Mouse (Mus musculus) forebrain, embryonic 13.5 days (tissue): ENCODE results near the gene Alkbh4. TPM values are rescaled to one million over a fixed set of nuclear protein-coding genes. Genes with fewer than 3 reads are reported as not detected.

Experiments used
- microRNA-seq: library from miRNA; unstranded; fragments of <30 nt; microRNA quantifications from one replicate; pipeline ENCODE4, GENCODE M21; 2016
- polyA plus RNA-seq: library from polyadenylated mRNA; unstranded; fragments of >200 nt; fragmentation: Nextera tagmentation; extraction: Ambion mirVana; gene quantifications from 2 replicates; pipeline ENCODE4 v1.2.1, GENCODE M21; 2015

Gene Alkbh4
- polyA plus RNA-seq, 1 experiment from 2014 or later, result 18.4 TPM

Small RNAs within 50 kb of the gene (microRNA-seq; reads per million reads assigned to microRNA genes)
- gene Mir7035, result not detected

Other genes starting within 250 kb of the Alkbh4 start
- 3.9 and 4.3 TPM in 2 replicates for gene Hspb1, start 248.2 kb upstream of the Alkbh4 start, polyA plus RNA-seq
- 424 and 485 TPM in 2 replicates for gene Ywhag, start 201.5 kb upstream of the Alkbh4 start, polyA plus RNA-seq
- gene Ssc4d, start 161.6 kb upstream of the Alkbh4 start, polyA plus RNA-seq, result 0.48 TPM in 2 replicates
- not detected in 2 replicates for gene Zp3, start 156.0 kb upstream of the Alkbh4 start, polyA plus RNA-seq
- gene Dtx2, start 141.3 kb upstream of the Alkbh4 start, polyA plus RNA-seq, result 25.5 and 27.2 TPM in 2 replicates
- not detected in 2 replicates for gene Upk3b, start 97.7 kb upstream of the Alkbh4 start, polyA plus RNA-seq
- gene Upk3bl, start 81.7 kb upstream of the Alkbh4 start, polyA plus RNA-seq, result not detected in 2 replicates
- 5.1 and 7.8 TPM in 2 replicates for gene Rasa4, start 52.2 kb upstream of the Alkbh4 start, polyA plus RNA-seq
- 282 and 287 TPM in 2 replicates for gene Polr2j, start 19.5 kb upstream of the Alkbh4 start, polyA plus RNA-seq
- 43.2 and 45.2 TPM in 2 replicates for gene Lrwd1, start 72 bp upstream of the Alkbh4 start, polyA plus RNA-seq
- 17.4 and 21.9 TPM in 2 replicates for gene Orai2, start 34.6 kb downstream of the Alkbh4 start, polyA plus RNA-seq
- 64.2 and 74.0 TPM in 2 replicates for gene Prkrip1, start 62.8 kb downstream of the Alkbh4 start, polyA plus RNA-seq
- 17.4 and 19.9 TPM in 2 replicates for gene Sh2b2, start 110.4 kb downstream of the Alkbh4 start, polyA plus RNA-seq